Mouse (Mus musculus) stomach, embryonic 14.5 days (tissue): ENCODE data around the gene Cyp2d11. TPM values are rescaled to one million over a fixed set of nuclear protein-coding genes. Genes with fewer than 3 reads are reported as not detected.

Experiments
- ATAC-seq: fragments of 200-750 bp; cut with Nextera tagmentation; 2 replicates; pipeline ENCODE4 v1.8.0; 2017; ENCODE audit warnings: low read depth, moderate TSS enrichment; ENCODE audit not compliant: insufficient number of reproducible peaks, insufficient read depth, low FRiP score
- H3K27ac ChIP-seq: fragments of 300-500 bp; sonication (generic); 2 replicates; pipeline ENCODE4 v1.5.1; 2014; ENCODE audit warnings: mild to moderate bottlenecking, low read length, moderate library complexity, mixed read lengths
- H3K27me3 ChIP-seq: fragments of 300-500 bp; sonication (generic); 2 replicates; pipeline ENCODE4 v1.6.1; 2014; ENCODE audit warnings: low read length, control low read depth, mixed read lengths; ENCODE audit not compliant: control insufficient read depth, insufficient read depth
- H3K36me3 ChIP-seq: fragments of 300-500 bp; sonication (generic); 2 replicates; pipeline ENCODE4 v1.6.1; 2014; ENCODE audit warnings: mild to moderate bottlenecking, control low read depth, low read length, moderate library complexity, mixed read lengths; ENCODE audit not compliant: control insufficient read depth, insufficient read depth
- H3K4me1 ChIP-seq: fragments of 300-500 bp; sonication (generic); 2 replicates; pipeline ENCODE4 v1.6.1; 2014; ENCODE audit warnings: low read length, control low read depth, mixed read lengths; ENCODE audit not compliant: control insufficient read depth, insufficient read depth
- H3K4me2 ChIP-seq: fragments of 300-500 bp; sonication (generic); replicated peaks from 2 replicates; pipeline ENCODE4 v1.6.1; 2014; ENCODE audit warnings: low read depth, low read length, control low read depth
- H3K4me3 ChIP-seq: fragments of 300-500 bp; sonication (generic); 2 replicates; pipeline ENCODE4 v1.5.1; 2014; ENCODE audit warnings: low read depth, low read length, control low read depth
- H3K9ac ChIP-seq: fragments of 300-500 bp; sonication (generic); replicated peaks from 2 replicates; pipeline ENCODE4 v1.6.1; 2014; ENCODE audit warnings: low read depth, mild to moderate bottlenecking, control low read depth, low read length, moderate library complexity, mixed read lengths
- H3K9me3 ChIP-seq: fragments of 300-500 bp; sonication (generic); 2 replicates; pipeline ENCODE4 v1.6.1; 2016; ENCODE audit warnings: low read depth, low read length, control low read depth; ENCODE audit not compliant: control insufficient read depth
- WGBS: fragments of 180-500 bp; shearing (Covaris S2); extraction: QIAGEN DNeasy Blood & Tissue Kit; methylation state at CpG from one replicate; pipeline ENCODE4 v1.1.7; 2014; 5-methylcytosine and 5-hydroxymethylcytosine counted together
- polyA plus RNA-seq: library from polyadenylated mRNA; unstranded; fragments of >200 nt; fragmentation: Nextera tagmentation; extraction: Ambion mirVana; gene quantifications from 2 replicates; pipeline ENCODE4 v1.2.1, GENCODE M21; 2014

The Cyp2d11 gene
- polyA plus RNA-seq, 1 experiment from 2014 or later = not detected

DNA sequence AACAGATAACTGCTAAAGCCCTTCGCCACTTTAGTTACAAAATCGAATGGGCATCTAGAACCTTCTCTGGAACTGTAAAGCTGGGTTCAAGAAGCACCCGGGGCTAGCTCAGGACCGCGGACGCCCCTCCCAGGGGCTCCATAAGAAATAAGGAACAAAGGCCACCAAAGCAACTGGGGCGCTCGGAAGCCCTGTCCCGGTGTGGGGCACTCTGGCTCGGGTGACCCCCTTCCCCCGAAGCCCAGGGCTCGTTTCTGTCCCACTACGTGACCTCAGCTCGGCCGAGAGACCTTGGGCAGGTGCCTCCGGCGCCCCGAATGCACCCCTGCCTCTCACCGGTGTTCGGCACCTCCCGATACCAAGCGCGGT is 40.1 kb downstream of the Cyp2d11 start:
- peak; percentile 16; the same call in 1 of the 2 replicates for ATAC-seq

DNA sequence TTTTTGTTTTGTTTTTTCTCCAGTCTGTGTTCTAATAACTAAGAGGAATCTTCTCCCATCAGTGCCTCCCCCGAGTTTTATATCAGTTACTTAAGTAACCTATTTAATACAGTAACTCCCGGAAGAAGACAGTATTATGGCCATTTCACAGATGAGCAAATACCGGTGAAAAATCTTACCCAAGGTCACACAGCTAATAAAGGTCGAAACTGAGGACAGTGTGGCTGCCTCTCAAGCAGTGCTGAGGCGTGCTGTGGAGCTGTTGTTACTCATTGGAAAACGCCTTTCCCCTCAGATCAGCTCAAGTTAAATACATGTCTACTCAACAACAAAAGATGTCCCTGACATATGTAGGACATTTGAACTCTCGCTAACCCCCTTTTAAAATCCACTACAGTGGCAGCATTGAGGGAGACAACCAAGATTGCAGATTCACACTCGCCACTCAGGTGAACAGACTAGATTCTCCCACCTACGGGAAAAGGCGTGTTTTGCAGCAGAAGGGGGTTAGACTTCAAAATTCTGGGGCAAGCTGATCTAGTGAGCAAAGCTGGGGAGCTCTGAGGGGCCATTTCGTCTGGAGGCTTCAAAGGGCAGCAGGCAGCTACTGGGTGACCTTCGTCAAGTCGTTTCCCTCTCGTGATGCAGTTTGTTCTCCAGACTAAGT is 40.6 kb downstream of the Cyp2d11 start:
- Histone ChIP-seq H3K4me3 (peak overlapping the region; percentile 58), H3K4me1 (peaks cover 10% of the 10 kb centered on the region; the same call in 1 of the 2 replicates), H3K9me3 (no peaks in the 10 kb centered on the region), H3K27ac (no peak overlapping the region), H3K9ac (peak overlapping the region; percentile 57), H3K36me3 (peaks cover 25% of the 10 kb centered on the region), H3K27me3 (no peaks in the 10 kb centered on the region), H3K4me2 (peak overlapping the region; percentile 68)
- 26% methylated on average over 14 of the region's 14 CpGs for WGBS
- ATAC-seq = no peak

More for the DNA sequence above, 40.1 kb downstream of the Cyp2d11 start:
- H3K4me3 ChIP-seq = peak overlapping the region; percentile 58
- peak overlapping the region; percentile 68 for H3K4me2 ChIP-seq
- under 1% methylated on average over 23 of the region's 23 CpGs for WGBS
- H3K9ac ChIP-seq = peak overlapping the region; percentile 57
- peak overlapping the region; percentile 46; the same call in 1 of the 2 replicates for H3K27ac ChIP-seq
- peaks cover 20% of the 10 kb centered on the region for H3K36me3 ChIP-seq
- no peaks in the 10 kb centered on the region for H3K27me3 ChIP-seq
- peaks cover 12% of the 10 kb centered on the region; the same call in 1 of the 2 replicates for H3K4me1 ChIP-seq
- H3K9me3 ChIP-seq = no peaks in the 10 kb centered on the region

GRCm38 (mm10) chr15:82351480-82351879 is 42.3 kb downstream of the Cyp2d11 start:
- Histone ChIP-seq H3K4me3 (no peak overlapping the region; the same call in 1 of the 2 replicates), H3K27me3 (no peaks in the 10 kb centered on the region), H3K4me1 (peaks cover 19% of the 10 kb centered on the region; the same call in 1 of the 2 replicates), H3K4me2 (no peak overlapping the region), H3K9me3 (no peaks in the 10 kb centered on the region), H3K27ac (no peak overlapping the region), H3K9ac (no peak overlapping the region), H3K36me3 (peaks cover 26% of the 10 kb centered on the region)
- 55% methylated on average over 3 of the region's 3 CpGs for WGBS
- ATAC-seq = no peak

- Histone ChIP-seq H3K27me3 (no peaks in the 10 kb centered on the region), H3K36me3 (peaks cover 26% of the 10 kb centered on the region), H3K4me1 (peaks cover 19% of the 10 kb centered on the region; the same call in 1 of the 2 replicates), H3K9me3 (no peaks in the 10 kb centered on the region), H3K4me2 (no peak overlapping the region), H3K27ac (no peak overlapping the region), H3K9ac (no peak overlapping the region), H3K4me3 (no peak overlapping the region)
- no peak for ATAC-seq
- 83% methylated on average over 4 of the region's 4 CpGs for WGBS
These were observed 43.5 kb downstream of the Cyp2d11 start for GRCm38 (mm10) chr15:82350349-82350748.

GRCm38 (mm10) chr15:82348999-82349341 is 44.9 kb downstream of the Cyp2d11 start:
- no peak overlapping the region for H3K9ac ChIP-seq
- peaks cover 26% of the 10 kb centered on the region for H3K36me3 ChIP-seq
- H3K9me3 ChIP-seq = no peaks in the 10 kb centered on the region
- 78% methylated on average over 2 of the region's 2 CpGs for WGBS
- peaks cover 16% of the 10 kb centered on the region; the same call in 1 of the 2 replicates for H3K4me1 ChIP-seq
- no peak overlapping the region for H3K27ac ChIP-seq
- H3K4me3 ChIP-seq = no peak overlapping the region
- ATAC-seq = no peak
- no peak overlapping the region for H3K4me2 ChIP-seq
- H3K27me3 ChIP-seq = no peaks in the 10 kb centered on the region

- Histone ChIP-seq H3K9ac (no peak overlapping the region), H3K4me3 (no peak overlapping the region), H3K36me3 (peaks cover 26% of the 10 kb centered on the region), H3K27ac (no peak overlapping the region), H3K27me3 (no peaks in the 10 kb centered on the region), H3K4me2 (no peak overlapping the region), H3K9me3 (no peaks in the 10 kb centered on the region), H3K4me1 (peaks cover 16% of the 10 kb centered on the region; the same call in 1 of the 2 replicates)
- WGBS = 80% methylated on average over 8 of the region's 8 CpGs
- no peak for ATAC-seq
These were observed 45.4 kb downstream of the Cyp2d11 start for GRCm38 (mm10) chr15:82348258-82348998.

DNA sequence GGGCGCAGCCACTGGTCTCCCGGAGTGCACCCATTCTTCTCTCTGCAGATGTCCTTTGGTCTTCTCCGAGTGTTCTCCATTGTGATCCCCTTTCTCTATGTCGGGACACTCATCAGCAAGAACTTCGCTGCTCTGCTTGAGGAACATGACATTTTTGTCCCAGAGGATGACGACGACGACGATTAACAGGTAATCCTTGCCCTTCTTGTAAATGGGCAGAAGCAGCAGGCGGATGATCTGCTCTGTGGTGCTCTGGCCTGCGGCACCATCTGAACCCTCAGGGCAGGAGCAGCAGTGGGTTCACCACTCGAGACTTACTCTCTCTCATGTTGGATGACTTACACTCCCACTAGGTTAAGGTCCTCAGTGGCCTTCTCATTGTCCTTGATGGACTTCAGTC is 46.0 kb downstream of the Cyp2d11 start:
- no peak overlapping the region for H3K4me2 ChIP-seq
- H3K36me3 ChIP-seq = peaks cover 26% of the 10 kb centered on the region
- H3K9ac ChIP-seq = no peak overlapping the region
- H3K4me3 ChIP-seq = no peak overlapping the region
- 94% methylated on average over 12 of the region's 12 CpGs for WGBS
- ATAC-seq = no peak
- H3K27me3 ChIP-seq = no peaks in the 10 kb centered on the region
- H3K27ac ChIP-seq = no peak overlapping the region
- peaks cover 11% of the 10 kb centered on the region; the same call in 1 of the 2 replicates for H3K4me1 ChIP-seq
- H3K9me3 ChIP-seq = no peaks in the 10 kb centered on the region

DNA sequence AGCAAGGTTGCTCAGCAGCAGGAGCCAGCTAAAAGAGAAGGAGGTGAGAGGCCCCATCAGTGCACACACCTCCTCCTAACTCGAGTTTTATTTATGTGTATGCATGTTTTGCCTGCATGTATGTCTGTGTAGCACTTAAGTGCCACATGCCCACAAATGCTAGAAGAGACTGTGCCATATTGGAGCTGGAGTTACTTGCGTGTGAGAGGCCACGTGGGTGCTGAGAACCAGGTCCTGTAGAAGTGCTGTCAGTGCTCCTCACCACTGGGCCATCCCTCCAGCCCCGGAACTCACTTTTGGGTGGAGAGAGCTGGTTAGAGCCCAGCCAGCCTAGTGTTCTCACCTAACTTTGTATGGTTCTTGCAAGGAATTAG is 46.5 kb downstream of the Cyp2d11 start:
- no peak overlapping the region; the same call in 1 of the 2 replicates for H3K27ac ChIP-seq

More for the DNA sequence above, 46.5 kb downstream of the Cyp2d11 start:
- ATAC-seq = no peak
- H3K4me3 ChIP-seq = peak overlapping the region; percentile 45
- H3K9me3 ChIP-seq = no peaks in the 10 kb centered on the region
- peaks cover 11% of the 10 kb centered on the region; the same call in 1 of the 2 replicates for H3K4me1 ChIP-seq
- H3K4me2 ChIP-seq = peak overlapping the region; percentile 77
- peak overlapping the region; percentile 4; the same call in 1 of the 2 replicates for H3K9ac ChIP-seq
- WGBS = 78% methylated on average over 4 of the region's 4 CpGs
- peaks cover 26% of the 10 kb centered on the region for H3K36me3 ChIP-seq
- no peaks in the 10 kb centered on the region for H3K27me3 ChIP-seq
